Mouse (Mus musculus) cerebellum, adult 2 months (tissue): ENCODE measurements around the gene Mpped1.

Experiments used
- CTCF ChIP-seq: fragments of 200-500 bp; IDR thresholded peaks from 2 replicates; pipeline ENCODE4 v1.5.1; 2011; ENCODE audit warnings: low read depth, mild to moderate bottlenecking, control low read depth, low read length, moderate library complexity, borderline replicate concordance; ENCODE audit not compliant: insufficient read depth
- POLR2A ChIP-seq: fragments of 200-500 bp; IDR thresholded peaks from 2 replicates; pipeline ENCODE4 v1.6.1; 2011; ENCODE audit warnings: low read length, control low read depth, borderline replicate concordance; ENCODE audit not compliant: insufficient read depth

DNA sequence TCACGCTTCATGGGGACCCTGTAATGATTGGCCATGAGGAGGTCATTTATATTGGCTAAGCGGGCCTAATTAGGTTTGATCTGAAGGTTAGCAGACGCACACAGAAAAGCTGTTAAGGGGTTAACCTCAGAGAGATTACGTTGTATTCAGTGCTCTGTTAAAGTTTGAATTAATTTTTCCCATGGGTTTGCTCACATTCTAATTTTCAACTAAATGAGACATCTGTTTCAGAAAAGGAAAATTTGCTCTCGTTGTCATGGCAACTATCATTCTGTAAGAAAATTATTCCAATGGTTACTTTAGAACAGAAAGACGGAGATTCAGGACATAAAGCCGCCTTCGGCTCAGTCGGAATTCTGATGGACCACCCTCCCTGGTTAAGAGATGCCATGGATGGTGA lies 68.9 kb downstream of the Mpped1 start:
- no peak for TF ChIP-seq POLR2A
- TF ChIP-seq CTCF: no peak
